Mouse (Mus musculus) liver, adult 2 months (tissue): ENCODE measurements around the gene Zfp658. TPM values are rescaled to one million over a fixed set of nuclear protein-coding genes. Genes with fewer than 3 reads are reported as not detected.

ENCODE experiments used
- DNase-seq: peaks from one replicate; pipeline ENCODE4 v3.0.0-alpha.2; 2011; ENCODE audit warnings: low read depth, low spot score; ENCODE audit errors: extremely low read depth
- H3K27ac ChIP-seq: fragments of 200-500 bp; replicated peaks from 2 replicates; pipeline ENCODE4 v1.5.1; 2012; ENCODE audit warnings: low read depth, mild to moderate bottlenecking, control low read depth, inconsistent platforms, low read length; ENCODE audit not compliant: insufficient read depth
- H3K27me3 ChIP-seq: fragments of 200-500 bp; 2 replicates; pipeline ENCODE4 v1.6.1; 2012; ENCODE audit warnings: mild to moderate bottlenecking, moderate library complexity, low read length, inconsistent platforms; ENCODE audit not compliant: control insufficient read depth, insufficient read depth
- H3K36me3 ChIP-seq: fragments of 200-500 bp; 2 replicates; pipeline ENCODE4 v1.6.1; 2012; ENCODE audit warnings: low read length, inconsistent platforms; ENCODE audit not compliant: control insufficient read depth, insufficient read depth
- H3K4me1 ChIP-seq: fragments of 200-500 bp; 2 replicates; pipeline ENCODE4 v1.6.1; 2011; ENCODE audit warnings: low read length; ENCODE audit not compliant: control insufficient read depth, insufficient read depth
- H3K4me3 ChIP-seq: fragments of 200-500 bp; 2 replicates; pipeline ENCODE4 v1.5.1; 2011; ENCODE audit warnings: low read depth, mild to moderate bottlenecking, control low read depth, low read length, moderate library complexity; ENCODE audit not compliant: insufficient read depth
- H3K79me2 ChIP-seq: fragments of 200-500 bp; 2 replicates; pipeline ENCODE4 v1.6.1; 2012; ENCODE audit warnings: inconsistent platforms, mild to moderate bottlenecking, low read length, moderate library complexity; ENCODE audit not compliant: control insufficient read depth, insufficient read depth
- H3K9ac ChIP-seq: fragments of 200-500 bp; 2 replicates; pipeline ENCODE4 v1.6.1; 2012; ENCODE audit warnings: low read depth, mild to moderate bottlenecking, control low read depth, inconsistent platforms, low read length
- CTCF ChIP-seq: fragments of 200-500 bp; IDR thresholded peaks from 2 replicates; pipeline ENCODE4 v1.5.1; 2011; ENCODE audit warnings: low read depth, low read length, control low read depth
- POLR2A ChIP-seq: fragments of 200-500 bp; IDR thresholded peaks from 2 replicates; pipeline ENCODE4 v1.6.1; 2011; ENCODE audit warnings: low read length, control low read depth; ENCODE audit not compliant: insufficient read depth; ENCODE audit errors: extremely low read depth
- WGBS: fragments of 180-500 bp; shearing (Covaris S2); methylation state at CpG from one replicate; pipeline ENCODE4 v1.1.7; 2018; 5-methylcytosine and 5-hydroxymethylcytosine counted together
- polyA plus RNA-seq: library from polyadenylated mRNA; depleted of rRNA; stranded (reverse); fragments of >200 nt; gene quantifications from 2 replicates; pipeline ENCODE4 v1.2.3, GENCODE M21; 2012
- total RNA-seq: library from RNA; depleted of rRNA; stranded (reverse); fragments of >200 nt; gene quantifications from 2 replicates; pipeline ENCODE4 v1.2.3, GENCODE M21; 2014

Zfp658 gene
- total and polyA plus RNA-seq, 2 experiments: 0.49 to 1.2 TPM

GRCm38 (mm10) chr7:43547666-43548065 lies 14.4 kb upstream of the Zfp658 start:
- Histone ChIP-seq H3K4me3 (no peak overlapping the region), H3K27me3 (0 out of 2 replicates have a peak, but pooled peaks cover 2% of the 10 kb centered on the region), H3K79me2 (no peaks in the 10 kb centered on the region), H3K27ac (no peak overlapping the region), H3K36me3 (no peaks in the 10 kb centered on the region), H3K9ac (no peak overlapping the region), H3K4me1 (no peaks in the 10 kb centered on the region)
- TF ChIP-seq POLR2A: no peak
- TF ChIP-seq CTCF: no peak
- DNase-seq: no peak
- 33% methylated on average over 5 of the region's 5 CpGs for WGBS

- TF ChIP-seq POLR2A (no peak), CTCF (no peak)
- H3K27ac ChIP-seq: no peak overlapping the region
- H3K36me3 ChIP-seq: no peaks in the 10 kb centered on the region
- H3K9ac ChIP-seq: no peak overlapping the region
- WGBS: 77% methylated on average over 4 of the region's 4 CpGs
- H3K79me2 ChIP-seq: no peaks in the 10 kb centered on the region
- no peaks in the 10 kb centered on the region for H3K4me1 ChIP-seq
- no peak for DNase-seq
- H3K27me3 ChIP-seq: 0 out of 2 replicates have a peak, but pooled peaks cover 4% of the 10 kb centered on the region
- H3K4me3 ChIP-seq: no peak overlapping the region
These were observed 13.8 kb upstream of the Zfp658 start for GRCm38 (mm10) chr7:43548206-43548605.

GRCm38 (mm10) chr7:43553153-43553552 lies 8.9 kb upstream of the Zfp658 start:
- H3K79me2 ChIP-seq: no peaks in the 10 kb centered on the region
- no peak overlapping the region for H3K27ac ChIP-seq
- 73% methylated on average over 4 of the region's 4 CpGs for WGBS
- H3K9ac ChIP-seq: no peak overlapping the region
- H3K4me1 ChIP-seq: no peaks in the 10 kb centered on the region
- no peak for DNase-seq
- no peaks in the 10 kb centered on the region for H3K36me3 ChIP-seq
- TF ChIP-seq CTCF (no peak), POLR2A (no peak)
- H3K4me3 ChIP-seq: no peak overlapping the region
- H3K27me3 ChIP-seq: 0 out of 2 replicates have a peak, but pooled peaks cover 2% of the 10 kb centered on the region

GRCm38 (mm10) chr7:43554550-43554949 lies 7.5 kb upstream of the Zfp658 start:
- no peaks in the 10 kb centered on the region for H3K4me1 ChIP-seq
- no peaks in the 10 kb centered on the region for H3K79me2 ChIP-seq
- H3K36me3 ChIP-seq: no peaks in the 10 kb centered on the region
- H3K4me3 ChIP-seq: no peak overlapping the region
- TF ChIP-seq CTCF (no peak), POLR2A (no peak)
- 61% methylated on average over 3 of the region's 3 CpGs for WGBS
- 0 out of 2 replicates have a peak, but pooled peaks cover 2% of the 10 kb centered on the region for H3K27me3 ChIP-seq
- no peak overlapping the region for H3K9ac ChIP-seq
- no peak overlapping the region for H3K27ac ChIP-seq
- DNase-seq: no peak

GRCm38 (mm10) chr7:43555351-43555750 lies 6.7 kb upstream of the Zfp658 start:
- H3K9ac ChIP-seq: no peak overlapping the region
- no peaks in the 10 kb centered on the region for H3K4me1 ChIP-seq
- 82% methylated on average over 5 of the region's 5 CpGs for WGBS
- H3K4me3 ChIP-seq: no peak overlapping the region
- no peaks in the 10 kb centered on the region for H3K36me3 ChIP-seq
- 0 out of 2 replicates have a peak, but pooled peaks cover 2% of the 10 kb centered on the region for H3K27me3 ChIP-seq
- no peaks in the 10 kb centered on the region for H3K79me2 ChIP-seq
- H3K27ac ChIP-seq: no peak overlapping the region
- DNase-seq: no peak
- TF ChIP-seq CTCF (no peak), POLR2A (no peak)

GRCm38 (mm10) chr7:43556901-43557300 lies 5.2 kb upstream of the Zfp658 start:
- Histone ChIP-seq H3K27ac (no peak overlapping the region), H3K9ac (no peak overlapping the region), H3K27me3 (0 out of 2 replicates have a peak, but pooled peaks cover 2% of the 10 kb centered on the region), H3K4me3 (no peak overlapping the region), H3K79me2 (no peaks in the 10 kb centered on the region), H3K36me3 (no peaks in the 10 kb centered on the region), H3K4me1 (no peaks in the 10 kb centered on the region)
- WGBS: 65% methylated on average over 1 of the region's 1 CpGs
- DNase-seq: no peak
- TF ChIP-seq POLR2A: no peak
- no peak for TF ChIP-seq CTCF
